Mouse (Mus musculus) forebrain, embryonic 15.5 days (tissue): ENCODE measurements at regions not wholly inside any gene's neighbourhood (a gene's known extent, or its start where the extent isn't known, plus 50 kb on each side); places are given as distances from the start of the nearest gene placed in this dataset.

Experiments
- ATAC-seq: fragments of 200-750 bp; cut with Nextera tagmentation; replicated peaks from 2 replicates; pipeline ENCODE4 v1.8.0; 2017; ENCODE audit warnings: mild to moderate bottlenecking, moderate TSS enrichment, moderate library complexity
- H3K27ac ChIP-seq: fragments of 300-500 bp; sonication (generic); replicated peaks from 2 replicates; pipeline ENCODE4 v1.5.1; 2015; ENCODE audit warnings: mild to moderate bottlenecking, inconsistent platforms
- H3K27me3 ChIP-seq: fragments of 300-500 bp; sonication (generic); 2 replicates; pipeline ENCODE4 v1.6.1; 2015; ENCODE audit warnings: inconsistent platforms
- H3K36me3 ChIP-seq: fragments of 300-500 bp; sonication (generic); 2 replicates; pipeline ENCODE4 v1.6.1; 2015; ENCODE audit warnings: mild to moderate bottlenecking, inconsistent platforms
- H3K4me1 ChIP-seq: fragments of 300-500 bp; sonication (generic); 2 replicates; pipeline ENCODE4 v1.6.1; 2015; ENCODE audit warnings: inconsistent platforms
- H3K4me2 ChIP-seq: fragments of 300-500 bp; sonication (generic); replicated peaks from 2 replicates; pipeline ENCODE4 v1.6.1; 2015; ENCODE audit warnings: mild to moderate bottlenecking, inconsistent platforms
- H3K4me3 ChIP-seq: fragments of 300-500 bp; sonication (generic); 2 replicates; pipeline ENCODE4 v1.5.1; 2015; ENCODE audit warnings: mild to moderate bottlenecking, inconsistent platforms
- H3K9ac ChIP-seq: fragments of 300-500 bp; sonication (generic); replicated peaks from 2 replicates; pipeline ENCODE4 v1.6.1; 2015; ENCODE audit warnings: mild to moderate bottlenecking, inconsistent platforms
- H3K9me3 ChIP-seq: fragments of 300-500 bp; sonication (generic); 2 replicates; pipeline ENCODE4 v1.6.1; 2016; ENCODE audit warnings: inconsistent platforms
- WGBS: fragments of 180-500 bp; shearing (Covaris S2); methylation state at CpG from one replicate; pipeline ENCODE4 v1.1.7; 2015; ENCODE audit warnings: mixed read lengths; 5-methylcytosine and 5-hydroxymethylcytosine counted together

DNA sequence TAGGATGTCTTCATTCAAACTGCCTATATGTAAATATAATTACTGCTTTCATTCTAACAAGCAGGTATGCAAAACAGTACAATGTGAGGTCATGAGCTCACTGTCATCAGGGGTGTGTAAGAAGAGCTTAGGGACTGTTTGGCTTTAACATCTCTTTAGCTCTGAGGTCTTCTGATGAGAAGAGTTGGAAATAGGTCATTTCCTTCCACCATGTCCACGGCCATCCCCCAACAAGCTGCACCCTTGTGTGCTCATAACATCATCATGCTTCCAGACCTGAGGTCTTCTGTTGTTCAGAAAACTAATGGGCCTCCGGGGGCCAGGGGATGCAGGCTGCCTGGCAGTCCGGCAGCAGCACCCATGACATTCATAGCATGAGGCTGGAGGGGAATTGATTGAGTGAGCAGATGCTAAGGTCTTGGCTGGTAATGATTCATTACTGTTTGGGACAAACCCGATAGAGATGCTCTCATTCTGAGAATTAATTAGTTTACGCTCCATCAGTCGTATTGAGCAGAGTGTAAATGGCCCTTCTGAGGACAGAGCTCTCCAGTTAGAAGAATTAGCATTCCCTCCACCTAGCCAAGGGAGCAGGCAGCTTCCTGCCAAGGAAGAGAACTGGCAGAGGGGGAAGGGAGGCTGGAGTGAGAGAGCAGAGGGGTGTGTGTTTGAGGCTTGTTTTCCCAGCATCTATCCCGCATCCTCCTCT lies 64.0 kb downstream of the Rps24 start:
- Histone ChIP-seq H3K9me3 (no peaks in the 10 kb centered on the region), H3K4me1 (peaks cover 14% of the 10 kb centered on the region), H3K27me3 (no peaks in the 10 kb centered on the region), H3K36me3 (no peaks in the 10 kb centered on the region), H3K4me3 (no peak overlapping the region), H3K27ac (peak overlapping the region; percentile 85), H3K9ac (no peak overlapping the region), H3K4me2 (no peak overlapping the region)
- WGBS = 13% methylated on average over 7 of the region's 7 CpGs
- ATAC-seq = peak; percentile 97

DNA sequence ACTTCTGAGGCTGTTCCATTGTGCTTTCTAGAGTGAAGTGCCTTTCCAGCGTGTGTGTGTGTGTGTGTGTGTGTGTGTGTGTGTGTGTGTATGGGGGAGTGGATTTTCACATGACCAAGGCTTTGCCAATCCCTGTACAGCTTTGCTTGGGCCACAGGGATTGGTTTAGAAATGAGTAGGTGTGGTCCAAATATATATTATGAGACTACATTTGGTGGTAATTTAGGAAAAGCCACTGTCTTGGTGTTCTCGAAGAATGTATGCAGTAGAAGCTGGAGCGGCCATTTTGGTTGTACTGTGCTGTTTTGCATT lies 64.5 kb downstream of the Rps24 start:
- Histone ChIP-seq H3K36me3 (no peaks in the 10 kb centered on the region), H3K27me3 (no peaks in the 10 kb centered on the region), H3K4me1 (peaks cover 14% of the 10 kb centered on the region), H3K4me2 (no peak overlapping the region), H3K9ac (no peak overlapping the region), H3K27ac (peak overlapping the region; percentile 85), H3K9me3 (no peaks in the 10 kb centered on the region), H3K4me3 (no peak overlapping the region)
- no peak for ATAC-seq
- 57% methylated on average over 3 of the region's 3 CpGs for WGBS

DNA sequence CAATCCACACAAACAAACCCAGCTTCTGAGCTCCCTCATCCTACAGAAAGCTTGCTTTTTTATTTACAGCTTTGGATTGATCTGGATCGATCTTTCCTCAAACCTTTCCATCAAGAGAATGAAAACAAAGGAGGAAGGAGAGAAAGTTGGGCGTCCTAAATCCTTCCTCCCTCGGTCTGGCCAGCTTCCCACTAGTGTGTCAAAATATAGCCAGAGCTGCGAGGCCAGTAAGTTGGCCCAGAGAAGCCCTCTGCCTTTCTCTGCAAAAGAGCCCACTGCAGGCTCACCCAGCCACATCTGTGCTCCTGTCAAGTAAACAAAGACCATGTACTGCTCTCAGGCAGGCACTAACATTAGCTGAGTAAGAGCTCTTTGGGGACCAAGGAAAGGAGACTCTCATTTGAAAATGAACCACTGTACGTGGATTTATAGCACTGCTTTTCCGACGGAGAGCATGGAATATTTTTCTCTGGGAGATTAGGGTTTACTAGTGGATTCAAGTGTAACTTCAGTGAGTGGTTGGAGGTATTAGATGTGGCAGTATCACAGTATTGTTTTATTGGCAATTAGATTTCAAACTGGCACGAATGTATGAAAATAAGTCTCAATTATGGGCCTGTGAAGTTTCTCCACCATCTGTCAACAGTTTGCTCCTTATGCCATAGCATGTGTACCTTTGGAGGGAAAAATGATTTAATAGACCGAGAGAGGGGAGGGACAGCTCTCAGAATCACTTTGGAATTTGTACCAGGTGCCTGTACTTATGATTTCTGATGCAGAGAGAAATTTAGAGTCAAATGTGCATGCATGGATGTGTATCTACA lies 78.1 kb downstream of the Rps24 start:
- Histone ChIP-seq H3K27ac (peak overlapping the region; percentile 86), H3K4me3 (no peak overlapping the region), H3K27me3 (no peaks in the 10 kb centered on the region), H3K9ac (no peak overlapping the region), H3K4me1 (peaks cover 26% of the 10 kb centered on the region), H3K36me3 (no peaks in the 10 kb centered on the region), H3K9me3 (no peaks in the 10 kb centered on the region), H3K4me2 (no peak overlapping the region)
- 35% methylated on average over 9 of the region's 9 CpGs for WGBS
- peak; percentile 69 for ATAC-seq

DNA sequence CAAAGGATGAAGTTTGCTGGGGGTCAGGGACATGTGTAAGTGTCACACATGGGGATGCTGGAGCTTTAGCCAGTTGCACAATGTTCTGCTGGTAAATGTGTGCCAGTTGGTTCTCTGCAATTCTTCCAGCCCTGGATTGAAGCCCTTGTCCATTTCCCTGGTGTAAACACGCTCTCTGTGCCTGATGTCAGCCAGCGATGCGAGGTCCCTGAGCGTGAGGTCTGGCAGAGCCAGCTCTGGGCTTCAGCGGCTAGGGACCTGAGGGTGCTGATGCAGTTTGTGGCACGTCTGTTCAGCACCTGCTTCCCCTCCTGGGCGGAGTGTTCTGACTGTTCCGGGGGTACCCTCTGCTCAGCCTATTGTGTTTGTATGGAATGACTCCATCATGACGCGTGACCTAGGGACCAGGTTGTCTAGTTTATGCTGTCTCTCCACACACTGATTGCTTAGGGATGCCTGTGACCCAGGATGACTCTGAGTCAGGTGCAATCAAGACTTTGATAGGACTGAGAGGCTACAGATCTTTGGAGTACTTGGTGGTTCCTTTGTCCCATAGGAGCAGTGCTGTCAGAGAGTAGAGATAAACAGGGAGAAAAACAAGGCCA lies 78.9 kb downstream of the Rps24 start:
- Histone ChIP-seq H3K4me3 (no peak overlapping the region), H3K4me1 (peaks cover 26% of the 10 kb centered on the region), H3K27ac (peak overlapping the region; percentile 86), H3K36me3 (no peaks in the 10 kb centered on the region), H3K27me3 (no peaks in the 10 kb centered on the region), H3K9me3 (no peaks in the 10 kb centered on the region), H3K4me2 (no peak overlapping the region), H3K9ac (no peak overlapping the region)
- ATAC-seq = peak; percentile 61; the same call in 1 of the 2 replicates
- WGBS = 62% methylated on average over 10 of the region's 10 CpGs

DNA sequence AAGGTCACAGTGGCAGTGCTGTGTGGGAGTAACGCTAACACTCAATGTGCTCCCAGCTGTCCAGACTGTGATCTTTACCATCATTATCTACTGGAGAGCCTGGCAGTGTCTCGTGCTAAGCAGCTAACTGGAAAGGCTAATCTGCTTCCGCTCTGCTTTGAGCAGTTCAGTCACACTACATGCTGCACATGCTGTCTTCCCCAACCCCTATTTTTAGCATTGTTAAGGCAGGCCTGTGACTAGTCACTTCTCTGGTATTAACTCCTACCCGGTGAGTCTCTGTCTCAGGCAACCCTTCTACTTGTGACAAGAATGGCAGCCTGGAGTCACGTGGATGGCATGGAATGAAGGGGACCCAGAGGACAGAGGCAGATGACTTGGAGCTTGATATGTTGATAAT lies 88.2 kb downstream of the Rps24 start:
- H3K9ac ChIP-seq = no peak overlapping the region
- no peak overlapping the region for H3K4me2 ChIP-seq
- no peak overlapping the region for H3K4me3 ChIP-seq
- WGBS = 78% methylated on average over 5 of the region's 5 CpGs
- no peaks in the 10 kb centered on the region for H3K9me3 ChIP-seq
- H3K27me3 ChIP-seq = no peaks in the 10 kb centered on the region
- no peak for ATAC-seq
- no peak overlapping the region for H3K27ac ChIP-seq
- no peaks in the 10 kb centered on the region for H3K36me3 ChIP-seq
- peaks cover 23% of the 10 kb centered on the region for H3K4me1 ChIP-seq

DNA sequence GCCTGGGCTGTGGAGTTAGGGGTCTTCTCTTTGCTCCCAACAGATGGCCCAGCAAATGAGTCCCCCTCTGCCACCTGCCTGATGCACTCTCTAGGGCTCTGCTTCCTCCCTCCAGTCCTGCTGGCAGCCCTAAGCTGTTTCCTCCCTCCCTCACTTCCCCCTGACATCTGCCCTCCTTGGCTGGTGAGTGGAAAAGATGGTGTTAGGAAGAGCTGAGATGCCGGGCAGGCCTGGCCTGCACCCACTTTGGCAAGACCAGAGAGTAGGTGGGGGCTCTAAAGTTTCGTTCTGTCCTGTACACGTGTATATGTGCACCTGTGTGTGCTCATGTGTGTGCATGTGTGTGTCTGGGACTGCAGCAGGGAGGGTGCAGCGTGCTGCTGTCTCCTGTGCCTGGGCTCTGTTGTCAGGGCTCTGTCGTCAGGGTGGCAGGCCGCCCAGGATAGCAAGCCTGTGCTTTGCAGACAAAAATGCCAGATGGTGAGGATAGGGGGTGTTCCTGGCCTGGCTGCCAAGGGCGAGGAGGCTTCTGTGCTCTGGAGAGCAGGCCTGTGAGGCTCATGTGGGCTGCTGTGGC lies 91.7 kb downstream of the Rps24 start:
- peak; percentile 97 for ATAC-seq
- Histone ChIP-seq H3K36me3 (no peaks in the 10 kb centered on the region), H3K27ac (peak overlapping the region; percentile 96), H3K9me3 (no peaks in the 10 kb centered on the region), H3K4me3 (no peak overlapping the region), H3K27me3 (no peaks in the 10 kb centered on the region), H3K4me2 (peak overlapping the region; percentile 18; the same call in 1 of the 2 replicates), H3K4me1 (peaks cover 23% of the 10 kb centered on the region), H3K9ac (no peak overlapping the region)
- WGBS = 10% methylated on average over 7 of the region's 7 CpGs

DNA sequence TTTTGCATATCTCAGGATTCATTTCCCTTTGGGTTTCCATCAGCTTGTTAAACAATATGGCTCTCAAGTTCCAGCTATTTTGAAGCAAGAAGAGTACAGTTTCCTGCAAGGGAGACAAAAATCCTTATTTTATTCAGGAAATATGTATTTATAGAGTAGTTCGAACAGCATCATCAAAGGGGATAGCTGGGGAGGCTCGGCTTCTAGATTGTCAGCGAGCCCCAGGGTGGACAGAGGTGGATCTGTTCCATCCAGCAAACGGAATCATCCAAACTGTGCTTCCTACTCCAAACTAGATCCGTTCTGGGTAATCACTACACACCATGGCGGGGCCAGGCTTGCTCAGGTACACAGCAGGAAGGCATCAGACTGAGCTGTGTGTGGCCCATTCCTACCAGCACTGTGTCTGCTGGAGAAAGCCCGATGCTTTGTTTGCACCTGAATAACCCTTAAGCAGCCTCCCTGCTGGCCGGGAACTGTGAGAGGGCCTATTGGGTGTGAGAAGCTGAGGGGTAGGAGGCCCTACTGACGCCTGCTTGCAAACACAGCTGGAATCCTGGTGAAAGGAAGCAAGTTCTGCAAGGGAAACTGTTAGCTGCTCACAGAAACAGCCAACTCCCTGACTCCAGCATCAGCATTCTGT lies 92.3 kb downstream of the Rps24 start:
- peak; percentile 30; the same call in 1 of the 2 replicates for ATAC-seq
- Histone ChIP-seq H3K9me3 (no peaks in the 10 kb centered on the region), H3K9ac (no peak overlapping the region), H3K4me1 (peaks cover 23% of the 10 kb centered on the region), H3K4me2 (no peak overlapping the region), H3K4me3 (no peak overlapping the region), H3K27ac (peak overlapping the region; percentile 96), H3K36me3 (no peaks in the 10 kb centered on the region), H3K27me3 (no peaks in the 10 kb centered on the region)
- WGBS = 10% methylated on average over 9 of the region's 9 CpGs

DNA sequence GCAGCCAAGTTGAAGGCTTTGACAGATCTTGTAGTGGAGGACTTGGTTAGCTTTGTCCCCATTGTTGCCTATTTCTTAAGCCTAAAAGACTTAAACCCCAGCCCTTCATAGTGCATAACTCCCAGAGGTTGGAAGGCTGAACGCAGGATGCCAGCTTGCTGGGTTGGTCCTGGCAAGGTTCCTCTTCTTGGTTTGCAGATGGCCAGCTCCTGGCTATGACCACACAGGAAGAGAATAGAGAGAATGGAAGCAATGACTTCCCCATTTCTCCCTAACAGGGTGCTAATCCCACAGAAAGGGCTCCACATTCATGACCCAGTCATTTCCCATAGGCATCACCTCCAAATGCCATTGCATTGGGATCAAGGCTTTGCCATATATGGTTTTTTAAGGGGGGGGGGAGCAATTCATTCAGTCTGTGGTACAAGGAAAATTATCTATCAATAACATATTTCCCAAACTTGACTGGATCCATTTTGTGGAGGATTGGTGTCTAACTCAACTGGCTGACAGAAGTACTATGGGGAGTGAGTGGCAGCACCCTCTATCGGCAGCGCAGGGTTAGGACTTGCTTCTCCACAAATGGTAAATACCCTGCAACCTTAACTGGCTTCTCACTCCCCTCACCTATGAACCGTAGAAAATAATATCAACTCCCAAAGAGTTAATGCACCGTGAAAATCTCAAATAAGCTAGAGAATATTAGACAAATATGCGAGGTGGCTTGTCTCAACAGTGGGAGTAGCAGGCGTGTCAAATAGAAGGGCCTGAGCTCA lies 99.4 kb downstream of the Rps24 start:
- no peaks in the 10 kb centered on the region for H3K9me3 ChIP-seq
- peaks cover 9% of the 10 kb centered on the region for H3K4me1 ChIP-seq
- H3K27ac ChIP-seq = peak overlapping the region; percentile 73
- ATAC-seq = no peak
- no peaks in the 10 kb centered on the region for H3K36me3 ChIP-seq
- no peak overlapping the region for H3K4me3 ChIP-seq
- no peak overlapping the region for H3K4me2 ChIP-seq
- H3K9ac ChIP-seq = no peak overlapping the region
- 70% methylated on average over 7 of the region's 7 CpGs for WGBS
- no peaks in the 10 kb centered on the region for H3K27me3 ChIP-seq

DNA sequence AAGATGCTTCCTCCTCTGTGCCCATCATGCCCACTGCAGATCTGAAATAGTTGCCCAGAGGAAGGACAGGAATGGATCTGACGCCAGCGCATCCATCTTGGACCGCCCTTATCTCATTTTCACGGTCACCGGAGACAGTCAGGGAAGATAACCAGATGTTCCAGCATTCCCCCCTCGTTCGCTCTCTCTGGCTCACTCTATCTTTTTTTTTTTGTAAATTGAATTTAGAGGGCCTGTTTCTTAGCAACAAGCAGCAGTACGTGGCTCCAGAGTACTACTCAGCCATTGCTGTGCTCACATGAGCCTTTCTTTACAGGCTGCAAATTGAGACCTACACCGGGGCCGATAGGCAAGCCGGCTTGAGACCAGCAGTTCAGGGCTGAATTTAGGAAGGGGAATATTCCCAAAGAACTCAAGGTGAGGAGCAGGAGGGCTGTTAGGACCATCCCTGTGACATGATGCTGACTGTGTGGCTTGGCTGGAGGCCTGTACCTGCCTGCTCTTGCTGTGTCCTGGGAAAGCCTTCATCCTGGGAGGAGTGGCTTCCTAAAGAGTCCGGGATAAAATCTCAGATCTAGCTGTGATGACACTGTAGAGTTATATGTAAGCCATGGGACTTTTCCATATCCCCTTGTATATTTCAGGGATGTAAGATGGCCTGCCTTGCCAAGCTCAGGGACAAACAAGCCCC lies 100.2 kb downstream of the Rps24 start:
- WGBS = 65% methylated on average over 12 of the region's 12 CpGs
- no peaks in the 10 kb centered on the region for H3K36me3 ChIP-seq
- no peak overlapping the region for H3K4me3 ChIP-seq
- H3K27ac ChIP-seq = peak overlapping the region; percentile 73
- H3K9me3 ChIP-seq = no peaks in the 10 kb centered on the region
- ATAC-seq = peak; percentile 43; the same call in 1 of the 2 replicates
- no peak overlapping the region for H3K9ac ChIP-seq
- peaks cover 9% of the 10 kb centered on the region for H3K4me1 ChIP-seq
- H3K4me2 ChIP-seq = no peak overlapping the region
- H3K27me3 ChIP-seq = no peaks in the 10 kb centered on the region

DNA sequence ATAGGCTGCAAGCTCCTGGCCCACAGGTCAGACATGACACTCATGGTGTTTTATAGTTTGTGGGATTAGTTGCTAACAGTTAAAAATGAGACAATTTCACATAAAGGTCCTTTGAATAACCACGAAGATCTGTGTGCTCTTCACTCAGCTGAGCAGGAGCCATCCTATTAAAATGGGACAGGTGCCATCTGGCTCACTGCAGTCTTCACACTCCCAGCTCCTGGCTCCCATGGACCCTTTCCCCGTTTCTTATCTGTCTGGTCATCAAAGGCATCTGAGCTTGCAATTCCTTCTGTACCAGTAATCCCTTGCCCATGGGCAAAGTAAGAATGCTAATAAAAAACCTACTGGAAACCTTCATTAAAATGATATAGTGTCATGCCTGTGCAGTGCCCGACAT lies 101.1 kb downstream of the Rps24 start:
- Histone ChIP-seq H3K36me3 (no peaks in the 10 kb centered on the region), H3K4me3 (no peak overlapping the region), H3K9me3 (no peaks in the 10 kb centered on the region), H3K4me2 (no peak overlapping the region), H3K9ac (no peak overlapping the region), H3K27me3 (no peaks in the 10 kb centered on the region), H3K27ac (0 out of 2 replicates have a peak overlapping the region, but pooled peaks have one; percentile 73), H3K4me1 (peaks cover 9% of the 10 kb centered on the region)
- WGBS = 65% methylated on average over 3 of the region's 3 CpGs
- ATAC-seq = no peak
